Mouse (Mus musculus) splenic B cell, adult 2 months (primary cell): ENCODE data around the gene Galns.
A peak's percentile ranks its signal among the peaks of the same experiment; 100 is the strongest.

ENCODE experiments used
- DNase-seq: peaks from one replicate; pipeline ENCODE4 v3.0.0-alpha.2; 2011; ENCODE audit warnings: low read depth, low spot score
- H3K27me3 ChIP-seq: 2 replicates; pipeline ENCODE4 v1.6.1; 2012; ENCODE audit warnings: mild to moderate bottlenecking, low read length, moderate library complexity, mixed read lengths; ENCODE audit not compliant: control insufficient read depth, poor library complexity, insufficient read depth, severe bottlenecking
- H3K36me3 ChIP-seq: 2 replicates; pipeline ENCODE4 v1.6.1; 2012; ENCODE audit warnings: mild to moderate bottlenecking, low read length, moderate library complexity, mixed read lengths; ENCODE audit not compliant: control insufficient read depth, poor library complexity, insufficient read depth, severe bottlenecking

The Galns gene

DNA sequence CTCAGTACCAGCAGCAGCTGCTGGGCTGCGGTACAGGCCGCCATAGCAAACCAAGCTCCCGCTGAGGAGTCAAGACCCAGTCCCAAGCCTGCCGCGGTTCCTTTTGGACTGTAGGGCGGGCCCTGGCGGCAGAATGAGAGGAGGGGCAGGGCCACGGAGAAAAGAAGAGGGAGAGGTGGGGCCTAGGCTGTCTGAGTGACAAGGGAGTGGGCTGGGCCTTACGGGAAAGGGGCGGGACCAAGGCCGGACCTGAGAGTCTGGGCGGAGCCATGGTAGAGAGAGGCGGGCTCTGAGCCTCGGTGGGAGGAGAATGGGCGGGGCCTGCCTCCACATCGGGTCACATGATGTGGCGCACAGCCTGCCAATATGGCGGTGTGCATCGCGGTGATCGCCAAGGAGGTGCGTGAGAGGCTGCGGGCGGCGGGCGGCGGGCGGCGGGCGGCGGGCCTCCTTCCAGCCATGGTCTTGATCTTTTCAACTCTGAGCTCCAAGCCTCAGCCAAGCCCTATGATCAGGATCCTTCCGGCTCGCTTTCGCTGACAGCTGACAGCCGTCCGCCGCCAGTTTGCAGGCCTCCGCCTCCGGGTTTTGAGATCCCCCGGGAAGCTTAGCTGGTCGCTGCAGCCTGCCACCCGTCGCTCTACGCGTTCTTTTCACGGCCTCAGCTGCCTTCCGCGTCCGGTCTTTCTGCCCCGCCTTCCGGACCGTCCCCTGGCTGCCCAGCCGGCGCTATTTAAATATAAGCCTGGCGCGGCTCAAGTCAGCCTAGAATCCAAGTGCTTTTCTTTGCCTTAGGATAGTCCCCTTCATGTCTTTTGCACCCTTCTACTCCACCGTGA is at the start of gene Galns, which contains the start of gene Trappc2l:
Gene Galns, minus strand, starts transcription at position 169 of the 839 bp plus-strand sequence.
Gene Trappc2l, plus strand, starts transcription at position 346 of the 839 bp plus-strand sequence.
- no peaks in the 10 kb centered on the region for H3K36me3 ChIP-seq
- H3K27me3 ChIP-seq = no peaks in the 10 kb centered on the region
- DNase-seq = peak; percentile 99

DNA sequence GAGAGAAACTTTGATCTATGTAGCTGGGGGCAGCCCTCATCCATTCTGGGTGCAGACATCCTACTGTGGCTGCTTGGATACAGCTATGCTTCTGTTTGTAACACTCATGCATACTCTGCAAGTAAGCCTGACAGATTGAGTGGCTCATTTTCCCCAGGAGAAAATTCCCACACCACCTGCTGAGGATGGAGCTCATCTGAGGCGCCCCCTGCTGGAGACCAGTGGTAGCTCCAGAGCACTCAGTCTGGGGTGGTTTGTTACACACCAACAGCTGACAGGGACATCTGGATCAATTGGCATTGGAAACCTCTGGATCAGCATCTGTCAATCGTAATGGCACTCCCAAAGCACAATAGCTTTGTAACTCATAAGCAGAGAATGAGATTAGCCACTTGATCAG is 48.8 kb upstream of the Galns start:
- no peaks in the 10 kb centered on the region for H3K36me3 ChIP-seq
- peak; percentile 56 for DNase-seq
- no peaks in the 10 kb centered on the region for H3K27me3 ChIP-seq

DNA sequence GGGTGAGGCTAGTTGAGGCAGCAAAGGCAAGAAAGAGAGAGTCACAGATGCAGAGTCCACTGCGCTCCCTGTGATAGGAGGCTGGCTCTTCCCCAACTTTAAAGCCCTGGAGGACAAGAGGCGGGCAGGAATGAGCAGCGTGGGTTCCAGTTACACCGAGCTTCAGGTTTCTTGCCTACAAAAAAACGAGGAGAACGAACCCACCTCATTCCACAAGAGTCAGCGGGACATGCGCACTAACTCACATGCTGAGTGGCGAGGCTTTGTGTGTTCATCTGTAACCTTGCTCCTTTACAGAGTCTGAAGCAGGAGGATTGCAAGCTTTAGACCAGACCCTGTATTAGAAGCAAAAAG is 47.5 kb upstream of the Galns start:
- Histone ChIP-seq H3K27me3 (no peaks in the 10 kb centered on the region), H3K36me3 (no peaks in the 10 kb centered on the region)
- no peak for DNase-seq

DNA sequence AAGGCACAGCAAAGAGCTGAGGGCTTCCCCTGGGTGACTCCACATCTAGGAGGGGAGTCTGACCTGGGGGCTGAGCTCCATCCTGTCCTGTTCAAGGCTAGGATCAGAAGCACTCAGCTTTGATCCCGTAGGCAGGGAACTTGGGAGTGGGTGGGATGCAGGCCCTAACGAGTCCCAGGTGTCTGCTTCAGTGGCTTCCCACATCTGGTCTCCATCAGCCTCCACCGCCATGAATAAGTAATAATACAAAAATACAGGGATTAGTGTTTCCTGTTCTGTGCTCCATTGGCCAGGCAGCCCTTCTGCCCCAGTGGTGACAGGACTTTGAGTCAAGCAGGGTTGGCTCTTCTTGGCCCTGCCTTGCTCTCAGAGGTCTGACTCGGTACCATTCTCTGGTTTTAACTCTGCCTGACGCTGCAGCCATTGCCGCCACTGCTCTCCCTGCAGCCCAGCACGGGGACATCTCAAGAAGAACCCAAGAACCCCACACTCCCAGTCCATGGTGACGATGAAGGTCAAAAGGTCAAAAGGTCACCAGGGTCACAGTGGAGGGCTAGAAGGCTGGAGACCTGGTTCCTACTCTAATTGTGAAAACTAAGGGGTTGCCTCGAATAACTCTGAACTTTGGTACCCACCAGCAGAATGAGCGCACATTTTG is 47.0 kb upstream of the Galns start:
- H3K27me3 ChIP-seq = no peaks in the 10 kb centered on the region
- no peaks in the 10 kb centered on the region for H3K36me3 ChIP-seq
- DNase-seq = no peak

- H3K27me3 ChIP-seq = no peaks in the 10 kb centered on the region
- H3K36me3 ChIP-seq = no peaks in the 10 kb centered on the region; the same call in 1 of the 2 replicates
- DNase-seq = no peak
Measured at GRCm38 (mm10) chr8:122656056-122656999, 45.1 kb upstream of the Galns start.

DNA sequence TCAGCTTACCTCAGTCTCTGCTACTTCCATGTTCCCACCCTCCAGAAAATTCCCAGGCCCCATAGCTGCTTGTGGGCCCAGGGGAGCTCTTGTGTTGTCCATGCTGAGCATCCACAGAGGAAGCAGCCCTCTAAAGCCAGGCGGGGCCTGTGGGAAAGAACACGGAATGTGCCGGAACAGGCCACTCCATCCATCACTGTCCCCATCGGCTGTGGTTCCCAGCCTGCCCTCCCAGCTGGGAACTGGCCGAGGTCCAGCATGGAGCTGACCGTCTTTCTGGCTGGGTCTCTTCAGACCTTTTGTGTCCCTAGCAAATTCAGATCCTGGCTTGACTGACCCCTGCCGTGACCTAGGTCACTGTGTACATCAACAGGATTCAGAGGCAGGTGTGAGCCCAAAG is 43.5 kb upstream of the Galns start:
- no peak for DNase-seq
- Histone ChIP-seq H3K36me3 (peaks cover 2% of the 10 kb centered on the region), H3K27me3 (no peaks in the 10 kb centered on the region)

- peaks cover 6% of the 10 kb centered on the region for H3K36me3 ChIP-seq
- no peaks in the 10 kb centered on the region for H3K27me3 ChIP-seq
- DNase-seq = no peak
Measured at GRCm38 (mm10) chr8:122652643-122653042, 41.4 kb upstream of the Galns start.

- no peaks in the 10 kb centered on the region for H3K27me3 ChIP-seq
- no peak for DNase-seq
- H3K36me3 ChIP-seq = peaks cover 6% of the 10 kb centered on the region
Measured at GRCm38 (mm10) chr8:122651326-122651921, 40.2 kb upstream of the Galns start.

- peaks cover 6% of the 10 kb centered on the region for H3K36me3 ChIP-seq
- DNase-seq = no peak
- H3K27me3 ChIP-seq = no peaks in the 10 kb centered on the region
Measured at GRCm38 (mm10) chr8:122648192-122648970, 37.1 kb upstream of the Galns start.

GRCm38 (mm10) chr8:122646337-122646736 is 35.1 kb upstream of the Galns start:
- no peak for DNase-seq
- Histone ChIP-seq H3K27me3 (no peaks in the 10 kb centered on the region), H3K36me3 (peaks cover 12% of the 10 kb centered on the region)

GRCm38 (mm10) chr8:122644175-122644954 is 33.1 kb upstream of the Galns start:
- DNase-seq = no peak
- H3K27me3 ChIP-seq = no peaks in the 10 kb centered on the region
- peaks cover 11% of the 10 kb centered on the region for H3K36me3 ChIP-seq

DNA sequence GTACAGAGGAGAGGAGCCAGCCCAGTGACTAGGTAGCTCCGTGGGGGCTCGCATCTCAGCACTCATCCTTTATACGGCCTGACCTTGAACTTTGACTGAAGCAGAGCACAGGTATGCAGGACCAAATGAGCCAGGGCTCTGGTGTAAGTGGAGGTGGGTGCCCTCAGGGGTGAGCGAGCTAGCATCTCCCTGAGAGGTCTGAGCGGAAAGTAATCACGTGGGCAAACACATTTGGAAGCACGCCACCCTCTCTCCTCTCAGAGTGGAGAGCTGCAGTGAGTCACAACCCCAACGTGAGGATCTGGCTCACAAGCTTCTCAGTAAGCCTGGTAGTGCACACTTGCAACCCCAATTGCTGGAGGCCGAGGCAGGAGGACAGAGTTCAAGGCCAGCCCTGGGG is 30.8 kb upstream of the Galns start:
- H3K27me3 ChIP-seq = no peaks in the 10 kb centered on the region
- no peak for DNase-seq

GRCm38 (mm10) chr8:122641406-122641805 is 30.1 kb upstream of the Galns start:
- Histone ChIP-seq H3K36me3 (peaks cover 12% of the 10 kb centered on the region), H3K27me3 (no peaks in the 10 kb centered on the region)
- no peak for DNase-seq

More for the DNA sequence above, 30.8 kb upstream of the Galns start:
- peaks cover 11% of the 10 kb centered on the region for H3K36me3 ChIP-seq
